Mouse (Mus musculus): ENCODE measurements around the gene Gm10778.
"Not testable (repeated sequence)": the region's sequence is repeated elsewhere in the genome, so short reads cannot be mapped to it uniquely, and the experiment has no call there.

The Gm10778 gene

DNA sequence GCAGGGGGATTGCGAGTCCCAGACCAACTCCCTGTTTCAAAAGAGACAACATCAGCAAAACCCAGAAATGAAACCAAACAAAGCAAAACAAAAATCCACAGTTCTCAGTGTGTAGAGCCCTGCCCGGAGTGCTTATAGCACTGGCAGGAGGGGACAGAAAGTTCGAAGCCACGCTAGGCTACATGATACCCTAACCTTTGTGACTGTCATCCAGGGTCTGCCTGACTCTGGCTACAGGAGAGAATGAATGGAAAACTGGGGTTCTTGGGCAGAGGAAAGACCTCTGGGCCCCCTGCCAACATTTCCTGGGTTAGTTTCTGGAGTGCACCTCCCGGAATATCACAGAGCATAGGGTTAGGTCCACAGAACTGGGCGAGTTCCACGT lies 21.0 kb upstream of the Gm10778 start:
- DNase-seq (ENCODE audit: low spot score in 2 of 2): no peak

DNA sequence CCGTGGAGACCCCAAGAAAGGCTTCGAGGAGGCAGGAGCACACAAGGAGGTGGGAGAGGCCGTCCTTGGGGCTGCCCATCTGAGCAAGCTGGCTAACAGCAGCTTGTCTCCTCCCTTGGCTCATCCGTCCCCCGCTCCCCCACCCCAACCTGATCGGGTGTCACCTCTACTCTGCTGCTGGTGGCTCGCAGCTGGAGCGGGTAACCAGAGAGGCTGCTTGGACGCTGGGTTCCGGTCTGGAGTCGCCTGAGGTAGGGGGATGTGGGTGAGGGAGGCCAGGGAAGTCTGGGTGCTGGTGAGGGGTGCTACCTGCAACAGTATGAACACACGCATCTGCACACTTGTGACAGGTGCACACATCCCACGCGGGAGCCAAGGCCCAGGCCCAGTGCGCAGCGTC lies 20.5 kb upstream of the Gm10778 start, which contains the start of gene Ankrd24:
Gene Ankrd24, plus strand, starts transcription at position 151 of the 400 bp plus-strand sequence.
- DNase-seq (ENCODE audit: low spot score in 2 of 2): no peak

DNA sequence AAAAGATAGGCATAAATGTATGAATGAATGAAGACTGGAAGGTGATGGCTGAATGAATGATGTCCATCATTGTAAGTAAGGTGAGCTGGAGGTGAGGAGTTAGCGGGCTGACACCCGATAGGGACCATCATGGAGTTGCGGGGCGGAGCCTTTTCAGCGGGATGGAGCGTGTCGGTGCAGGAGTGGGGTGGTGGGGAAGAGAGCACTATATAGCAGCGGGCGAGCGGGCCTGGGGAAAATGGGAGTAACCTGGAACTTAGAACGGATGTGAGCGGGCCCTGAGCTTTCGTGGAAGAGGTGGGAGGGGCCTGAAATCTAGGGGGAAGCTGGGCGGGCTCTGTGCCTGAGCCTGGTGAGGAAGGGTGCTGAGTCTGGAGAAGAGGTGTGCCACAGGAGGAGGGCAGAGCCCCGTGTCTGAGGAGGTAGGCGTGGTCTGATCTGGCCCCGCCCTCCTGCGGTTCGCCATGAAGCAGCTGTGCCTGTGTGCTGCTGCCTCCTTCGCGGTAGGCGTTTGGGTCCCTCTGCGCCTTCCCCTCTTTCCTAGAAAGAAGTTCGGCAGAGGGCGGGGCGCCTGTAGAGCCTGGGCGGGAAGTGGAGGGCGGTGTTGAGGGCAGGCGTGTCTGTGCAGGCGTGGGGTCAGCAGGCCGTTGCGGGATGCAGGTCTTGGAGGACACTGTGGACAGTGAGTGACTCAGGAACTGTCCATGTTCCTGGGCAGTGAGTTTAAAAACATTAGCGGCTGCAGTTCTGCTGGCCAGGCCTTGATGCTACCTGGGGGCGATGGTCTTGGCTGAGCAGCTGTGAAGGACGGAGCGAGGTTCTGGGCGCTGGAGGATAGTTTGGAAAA lies 15.4 kb upstream of the Gm10778 start:
- DNase-seq (ENCODE audit: low spot score in 2 of 2): peak; percentile 86 to 92

DNA sequence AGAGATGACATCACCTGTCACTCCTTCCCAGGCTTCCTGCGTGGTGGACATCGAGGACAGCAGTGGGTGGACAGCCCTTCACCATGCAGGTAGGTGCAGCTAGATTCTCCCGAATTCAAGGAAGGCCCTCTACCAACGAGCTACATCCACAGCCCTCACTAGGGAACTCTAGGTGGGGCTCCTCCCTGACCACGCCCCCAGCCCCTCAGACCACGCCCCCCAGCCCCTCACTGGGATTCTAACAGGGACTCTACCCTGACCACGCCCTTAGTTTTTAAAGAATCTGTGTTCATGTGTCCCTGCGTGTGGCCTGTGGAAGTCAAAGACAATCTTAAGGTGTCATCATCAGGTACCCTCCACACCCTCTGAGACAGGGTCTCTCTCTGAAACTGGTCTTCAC lies 12.5 kb upstream of the Gm10778 start:
- DNase-seq (ENCODE audit: low spot score in 2 of 2): no peak

DNA sequence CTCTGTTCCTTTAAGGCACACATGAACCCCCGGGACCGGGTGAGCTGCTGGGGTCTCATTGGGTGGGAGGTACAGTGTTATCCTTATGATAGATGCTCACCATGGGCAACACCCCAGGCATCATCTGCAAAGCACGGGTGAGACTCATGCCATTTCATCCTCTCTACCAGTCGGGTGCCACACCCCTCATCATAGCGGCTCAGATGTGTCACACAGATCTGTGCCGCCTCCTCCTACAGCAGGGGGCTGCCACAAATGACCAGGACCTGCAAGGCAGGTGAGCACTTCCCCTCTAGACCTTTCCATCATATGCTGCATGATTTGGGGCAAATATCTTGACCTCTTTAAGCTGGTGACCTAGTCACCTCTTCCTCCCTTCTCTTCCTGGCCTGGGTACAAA lies 10.8 kb upstream of the Gm10778 start:
- DNase-seq (ENCODE audit: low spot score in 2 of 2): peak in 1 of 2 experiments; percentile 55

DNA sequence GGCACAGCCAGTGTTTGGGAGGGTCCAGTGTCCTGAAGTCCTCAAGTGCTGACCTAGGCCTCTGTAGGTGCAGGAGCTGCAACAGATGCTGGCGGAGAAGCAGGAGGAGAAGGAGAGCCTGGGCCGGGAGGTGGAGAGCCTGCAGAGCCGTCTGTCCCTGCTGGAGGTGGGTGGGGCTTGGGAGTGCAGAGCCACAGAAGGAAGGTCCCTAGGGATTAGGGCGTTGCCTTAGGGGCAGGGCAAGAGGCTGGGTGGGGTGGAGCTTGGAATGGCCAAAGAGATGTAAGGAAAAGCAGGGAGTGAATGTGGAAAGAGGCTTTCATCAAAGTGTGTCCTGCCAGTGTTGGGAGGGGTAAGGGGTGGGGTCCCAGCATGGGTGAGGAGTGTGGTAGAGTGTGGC lies 8.0 kb upstream of the Gm10778 start:
- DNase-seq (ENCODE audit: low spot score in 2 of 2): peak in 1 of 2 experiments; percentile 51

DNA sequence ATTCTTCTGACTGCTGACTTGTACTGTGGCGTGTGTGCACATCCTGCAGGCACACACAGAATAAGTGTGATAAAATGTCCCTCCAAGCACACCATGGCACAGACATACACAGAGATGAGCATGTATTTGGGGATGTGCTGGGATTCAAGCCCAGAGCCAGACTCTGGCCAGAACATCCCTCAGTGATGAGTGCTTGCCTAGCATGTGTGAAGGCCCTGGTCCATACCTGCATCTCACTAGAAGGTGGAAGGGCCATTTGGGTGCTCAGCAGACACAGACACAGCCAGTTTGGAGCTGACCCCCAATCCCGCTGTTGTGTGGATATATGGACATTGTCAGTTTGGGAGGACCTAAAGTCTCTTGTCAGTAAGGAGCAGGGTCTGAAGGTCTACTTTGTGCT lies 7.3 kb upstream of the Gm10778 start:
- peak in 1 of 2 experiments; percentile 56 for DNase-seq (ENCODE audit: low spot score in 2 of 2)

DNA sequence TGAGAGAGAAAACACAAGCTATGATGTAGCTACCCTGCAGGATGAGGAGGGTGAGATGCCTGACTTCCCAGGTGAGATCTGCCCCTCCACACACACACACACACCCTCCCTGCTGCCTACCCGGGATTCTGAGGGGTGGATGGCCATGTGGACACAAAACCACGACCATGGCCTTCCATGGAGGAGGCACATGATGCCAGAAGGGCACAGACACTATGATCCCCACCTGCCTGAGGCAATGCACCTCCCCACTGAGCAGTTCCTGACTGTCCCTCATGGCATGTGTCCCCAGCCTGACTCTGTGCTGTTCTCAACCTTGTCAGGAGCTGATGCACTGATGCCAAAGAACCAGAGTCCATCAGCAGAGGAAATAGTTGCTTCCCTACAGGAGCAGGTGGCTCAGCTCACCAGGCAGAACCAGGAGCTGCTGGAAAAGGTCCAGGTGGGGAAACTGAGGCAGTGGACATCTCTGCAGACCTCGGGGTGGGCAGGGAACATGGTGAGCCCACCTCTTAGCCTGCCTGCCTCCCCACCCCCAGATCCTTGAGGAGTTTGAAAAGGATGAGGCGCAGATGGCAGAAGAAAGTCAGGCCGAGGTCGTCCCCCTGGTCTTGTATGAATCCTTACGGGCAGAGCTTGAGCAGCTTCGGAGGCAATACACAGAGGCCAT lies 6.7 kb upstream of the Gm10778 start:
- DNase-seq (ENCODE audit: low spot score in 2 of 2): peak in 1 of 2 experiments; percentile 62

DNA sequence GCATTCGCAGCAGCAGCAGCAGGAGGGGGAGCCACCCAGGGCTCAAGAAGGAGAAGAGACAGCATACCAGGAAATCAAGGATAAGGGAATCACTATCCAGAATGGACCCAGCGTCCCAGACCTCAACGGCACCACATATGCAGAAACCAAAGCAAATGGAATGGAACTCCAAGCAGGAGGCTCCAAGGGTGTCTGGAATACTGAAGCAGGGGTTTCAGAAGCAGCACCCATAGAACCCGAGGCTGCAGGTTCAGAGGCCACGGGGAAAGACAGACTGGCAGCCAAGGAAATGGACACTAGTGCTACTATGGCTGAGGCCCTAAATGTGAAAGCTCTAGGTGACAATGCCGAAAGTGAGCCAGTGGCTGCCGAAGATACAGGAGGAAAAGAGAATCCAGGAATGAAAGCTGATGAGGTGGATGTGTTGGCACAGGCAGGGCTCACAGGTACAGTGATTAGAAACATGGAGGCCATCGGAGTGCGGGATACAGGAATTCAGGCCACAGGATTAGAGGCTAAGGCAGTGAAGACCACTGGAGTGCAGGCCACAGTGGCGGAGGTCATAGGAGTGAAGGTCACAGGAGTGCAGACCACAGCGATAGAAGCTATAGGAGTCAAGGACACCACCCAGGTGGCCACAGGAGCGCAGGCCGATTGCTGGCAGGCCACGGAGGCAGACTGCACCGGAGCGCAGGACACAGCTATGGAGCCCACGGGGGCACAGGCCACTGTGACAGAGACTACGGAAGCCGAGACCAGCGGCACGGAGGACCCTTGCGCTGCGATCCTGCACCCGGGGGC lies 6.0 kb upstream of the Gm10778 start:
- DNase-seq (ENCODE audit: low spot score in 2 of 2): no peak

DNA sequence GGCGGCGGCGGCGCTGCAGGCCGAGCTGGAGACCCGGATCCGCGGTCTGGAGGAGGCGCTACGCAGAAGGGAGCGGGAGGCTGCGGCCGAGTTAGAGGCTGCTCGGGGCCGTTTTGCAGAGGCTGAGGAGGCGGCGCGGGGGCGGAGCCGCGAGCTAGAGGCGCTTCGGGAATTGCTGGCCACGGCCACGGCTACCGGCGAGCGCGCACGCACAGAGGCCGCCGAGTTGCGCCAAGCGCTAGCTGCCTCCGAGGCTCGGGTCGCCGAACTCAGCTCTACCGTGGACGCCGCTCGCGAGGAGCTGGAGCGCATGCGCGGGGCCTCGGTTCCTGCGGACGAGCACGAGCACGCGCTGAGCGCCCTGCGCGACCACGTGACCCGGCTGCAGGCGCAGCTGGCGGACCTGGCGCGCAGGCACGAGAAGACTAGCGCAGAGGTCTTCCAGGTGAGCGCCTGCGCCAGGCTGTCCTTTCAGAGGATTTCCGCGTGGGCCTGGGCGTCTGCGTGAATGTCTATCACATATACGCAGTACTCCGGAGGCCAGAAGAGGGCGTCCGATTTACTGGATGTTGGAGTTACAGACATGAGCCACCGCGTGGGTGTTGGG lies 5.3 kb upstream of the Gm10778 start:
- peak; percentile 93 to 97 for DNase-seq (ENCODE audit: low spot score in 2 of 2)

DNA sequence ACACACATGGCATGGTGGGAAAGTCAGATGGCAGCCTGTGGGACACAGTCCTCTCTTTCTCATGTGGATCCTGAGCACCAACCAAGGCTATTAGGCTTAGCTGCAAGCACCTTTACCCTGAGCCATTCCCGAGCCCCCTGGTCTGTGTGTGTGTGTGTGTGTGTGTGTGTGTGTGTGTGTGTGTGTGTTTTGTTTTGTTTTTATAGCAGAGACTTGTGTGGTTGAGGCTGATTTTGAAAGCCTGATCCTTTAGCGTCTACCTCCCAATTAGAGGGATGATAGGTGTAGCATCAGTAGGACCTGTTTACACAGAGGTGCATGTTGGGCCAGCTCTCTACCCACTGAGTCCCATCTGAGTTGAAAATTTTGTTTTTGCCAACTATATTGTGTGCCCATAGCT lies 4.7 kb upstream of the Gm10778 start:
- no peak for DNase-seq (ENCODE audit: low spot score in 2 of 2)

DNA sequence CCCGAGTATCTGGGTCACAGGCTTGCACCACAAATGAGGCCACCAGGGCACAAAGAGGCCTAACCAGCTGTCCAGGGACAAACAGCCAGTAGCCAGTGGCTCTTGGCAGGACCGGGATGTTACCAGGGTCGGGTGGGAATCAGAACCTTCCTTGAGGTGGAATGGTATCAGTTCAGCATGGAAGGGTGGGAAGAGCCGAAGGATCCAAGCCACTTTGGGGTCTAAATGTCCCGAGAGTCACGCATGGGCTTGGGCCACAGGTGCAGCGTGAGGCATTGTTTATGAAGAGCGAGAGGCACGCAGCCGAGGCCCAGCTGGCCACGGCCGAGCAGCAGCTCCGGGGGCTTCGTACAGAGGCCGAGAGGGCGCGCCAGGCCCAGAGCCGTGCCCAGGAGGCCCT lies 4.1 kb upstream of the Gm10778 start:
- DNase-seq (ENCODE audit: low spot score in 2 of 2): peak in 1 of 2 experiments; percentile 63

DNA sequence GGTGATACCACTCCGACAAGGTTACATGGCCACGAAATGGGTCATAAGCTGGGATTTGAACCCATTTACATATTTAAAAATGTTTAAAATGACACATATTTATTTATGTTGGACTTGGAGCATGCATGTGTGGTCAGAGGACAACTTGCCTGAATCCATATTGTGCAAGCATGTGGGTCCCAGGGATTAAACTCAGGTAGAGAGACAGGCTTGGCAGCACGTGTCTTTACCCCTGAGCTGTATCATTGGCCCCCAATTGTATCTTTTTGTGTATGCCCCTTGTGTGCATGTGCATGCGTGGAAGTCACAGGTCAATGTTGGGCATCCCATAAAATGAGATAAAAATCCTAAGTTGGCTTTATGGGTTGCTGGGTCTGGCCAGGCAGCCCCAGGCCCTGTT lies 3.5 kb upstream of the Gm10778 start:
- peak in 1 of 2 experiments; percentile 33 for DNase-seq (ENCODE audit: low spot score in 2 of 2)

DNA sequence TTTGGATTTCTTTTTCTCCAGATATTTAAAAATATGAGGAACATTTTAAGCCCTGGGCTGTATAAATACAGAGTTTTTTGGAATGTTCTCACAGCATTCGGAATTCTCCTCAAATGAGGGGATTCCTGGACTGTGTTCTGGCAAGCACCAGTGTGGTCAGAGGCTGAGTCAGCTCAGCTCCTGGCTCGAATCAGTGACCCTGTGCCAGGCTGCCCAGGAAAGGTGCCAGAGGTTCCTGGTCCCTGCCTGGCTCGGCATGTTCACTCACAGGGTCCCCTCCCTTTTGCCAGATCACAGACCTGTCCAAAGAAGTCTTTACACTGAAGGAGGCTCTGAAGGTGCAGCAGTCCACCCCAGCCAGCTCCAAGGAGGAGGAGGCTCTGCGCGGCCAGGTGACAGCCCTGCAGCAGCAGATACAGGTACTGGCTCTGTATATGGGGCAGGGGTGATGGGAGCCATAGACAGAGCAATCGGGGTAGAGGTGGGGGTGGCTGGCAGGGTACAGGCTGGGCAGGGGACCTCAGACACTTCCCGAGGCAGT lies 2.8 kb upstream of the Gm10778 start:
- DNase-seq (ENCODE audit: low spot score in 2 of 2): peak in 1 of 2 experiments; percentile 54

DNA sequence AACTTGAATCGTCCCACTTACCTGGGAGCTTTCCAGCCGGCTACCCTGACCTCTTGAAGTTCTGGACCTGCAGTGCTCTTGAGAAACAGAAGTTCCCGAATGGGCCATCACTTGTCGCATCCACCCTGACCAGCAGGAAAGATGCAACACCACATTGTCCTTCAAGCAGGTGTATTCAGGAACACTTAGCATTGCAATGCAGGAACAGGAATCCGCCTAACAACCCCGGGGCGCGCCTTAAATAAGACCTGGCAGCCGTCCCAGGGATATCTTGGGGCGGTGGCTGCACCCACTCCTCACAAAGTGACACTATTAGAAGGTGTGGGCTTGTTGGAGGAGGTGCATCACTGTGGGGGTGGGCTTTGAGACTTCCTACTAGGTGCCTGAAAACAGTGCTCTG lies 6.3 kb downstream of the Gm10778 start:
- DNase-seq (ENCODE audit: low spot score in 2 of 2): peak in 1 of 2 experiments; percentile 56

DNA sequence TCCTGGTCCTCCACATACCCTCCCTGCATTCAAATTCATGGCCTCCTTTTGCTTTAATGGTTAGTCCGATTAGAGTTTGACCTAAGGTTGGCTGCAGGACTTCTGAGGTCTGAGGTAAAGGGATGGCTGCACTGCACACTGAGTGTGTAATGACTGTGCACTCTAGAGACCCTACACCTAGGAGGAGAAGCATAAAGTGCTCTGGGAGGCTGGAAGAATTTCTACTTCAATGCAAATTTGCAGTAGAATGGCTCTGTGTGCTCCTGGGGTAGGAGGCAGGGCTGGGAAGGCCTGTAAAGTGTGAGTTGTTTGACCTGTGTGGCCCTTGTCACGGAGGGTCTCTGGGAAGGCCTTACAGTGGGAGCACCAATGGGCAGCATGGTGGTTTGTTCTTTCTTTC lies 7.3 kb downstream of the Gm10778 start:
- peak in 1 of 2 experiments; percentile 37 for DNase-seq (ENCODE audit: low spot score in 2 of 2)

DNA sequence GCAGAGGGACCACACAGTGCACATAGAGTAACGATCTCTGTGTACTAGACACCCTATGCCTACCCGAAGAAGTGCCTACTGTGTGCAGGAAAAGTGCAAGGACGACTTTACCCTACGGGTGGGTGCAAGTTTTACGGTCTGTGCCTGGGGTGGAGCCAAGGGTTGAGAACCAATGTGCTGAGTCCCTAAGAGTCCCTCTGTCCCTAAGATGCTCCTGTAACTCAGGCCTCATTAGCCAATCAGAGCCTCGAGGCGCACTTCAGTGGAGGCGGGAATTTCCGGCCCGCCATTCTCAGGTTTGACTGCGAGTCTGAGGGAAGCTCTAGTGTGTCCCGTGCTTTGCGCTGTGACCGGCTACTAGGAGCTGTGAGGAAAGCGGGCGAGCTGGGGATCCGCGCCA lies 38.3 kb downstream of the Gm10778 start:
- DNase-seq (ENCODE audit: low spot score in 2 of 2): not testable (repeated sequence)

DNA sequence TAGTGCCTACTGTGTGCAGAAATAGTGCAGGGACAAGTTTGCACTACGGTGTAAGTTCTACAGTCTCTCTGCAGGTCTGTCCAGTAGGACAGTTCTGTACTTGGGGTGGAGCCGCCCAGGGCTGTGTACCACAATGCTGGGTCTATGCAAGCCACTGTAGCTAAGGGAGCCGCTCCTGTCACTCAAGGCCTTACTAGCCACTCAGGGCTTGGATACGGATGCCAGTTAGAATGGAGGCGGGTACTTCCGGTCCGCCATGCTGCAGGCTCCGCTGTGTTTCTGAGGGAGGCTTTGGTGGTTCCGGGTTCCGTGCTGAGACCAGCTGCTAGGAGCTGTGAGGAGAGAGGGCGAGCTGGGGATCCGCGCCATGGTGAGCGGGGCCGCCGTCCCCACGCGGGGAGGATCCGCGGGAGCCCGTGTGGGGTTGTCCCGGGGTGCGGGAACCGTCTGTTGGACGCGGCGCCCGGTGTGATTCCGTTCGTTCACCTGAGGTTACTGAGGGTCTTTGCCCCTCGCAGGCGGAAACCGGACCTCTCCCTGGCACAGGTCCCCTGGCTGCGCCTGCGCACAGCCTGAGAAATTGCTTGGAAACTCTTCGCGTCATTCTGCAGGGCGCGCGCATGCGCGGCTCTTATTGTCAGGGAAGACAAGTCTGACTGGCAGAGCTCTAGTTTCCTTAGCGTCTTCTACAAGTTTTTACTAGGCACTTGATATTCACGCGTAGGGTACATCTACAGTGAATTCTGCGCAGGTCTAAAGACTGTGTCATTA lies 55.9 kb downstream of the Gm10778 start, which contains the start of gene Zfp433:
Gene Zfp433, plus strand, starts transcription at position 295 of the 771 bp plus-strand sequence.
- not testable (repeated sequence) for DNase-seq (ENCODE audit: low spot score in 2 of 2)

All from spleen, postnatal 4 days (tissue).